Mouse (Mus musculus) intestine, embryonic 14.5 days (tissue): ENCODE measurements around the gene Adcy9. TPM values are rescaled to one million over a fixed set of nuclear protein-coding genes. Genes with fewer than 3 reads are reported as not detected.

Source experiments
- ATAC-seq: fragments of 200-750 bp; cut with Nextera tagmentation; replicated peaks from 2 replicates; pipeline ENCODE4 v1.8.0; 2017; ENCODE audit warnings: low read depth, moderate number of reproducible peaks, moderate TSS enrichment, moderate library complexity; ENCODE audit not compliant: low FRiP score, low TSS enrichment
- DNase-seq: peaks from one replicate; pipeline ENCODE4 v3.0.0-alpha.2; 2018; ENCODE audit warnings: low spot score
- H3K27ac ChIP-seq: fragments of 300-500 bp; sonication (generic); 2 replicates; pipeline ENCODE4 v1.5.1; 2014; ENCODE audit warnings: low read depth, mild to moderate bottlenecking, control low read depth
- H3K27me3 ChIP-seq: fragments of 300-500 bp; sonication (generic); replicated peaks from 2 replicates; pipeline ENCODE4 v1.6.1; 2014; ENCODE audit warnings: low read length, control low read depth; ENCODE audit not compliant: control insufficient read depth, insufficient read depth
- H3K36me3 ChIP-seq: fragments of 300-500 bp; sonication (generic); 2 replicates; pipeline ENCODE4 v1.6.1; 2014; ENCODE audit warnings: low read length, control low read depth; ENCODE audit not compliant: control insufficient read depth, insufficient read depth
- H3K4me1 ChIP-seq: fragments of 300-500 bp; sonication (generic); replicated peaks from 2 replicates; pipeline ENCODE4 v1.6.1; 2014; ENCODE audit warnings: low read length, control low read depth, mixed read lengths; ENCODE audit not compliant: control insufficient read depth, insufficient read depth
- H3K4me2 ChIP-seq: fragments of 300-500 bp; sonication (generic); 2 replicates; pipeline ENCODE4 v1.6.1; 2014; ENCODE audit warnings: low read length
- H3K4me3 ChIP-seq: fragments of 300-500 bp; sonication (generic); 2 replicates; pipeline ENCODE4 v1.5.1; 2014; ENCODE audit warnings: low read depth, low read length, control low read depth, mixed read lengths
- H3K9ac ChIP-seq: fragments of 300-500 bp; sonication (generic); 2 replicates; pipeline ENCODE4 v1.6.1; 2014; ENCODE audit warnings: mild to moderate bottlenecking, low read length
- H3K9me3 ChIP-seq: fragments of 300-500 bp; sonication (generic); 2 replicates; pipeline ENCODE4 v1.6.1; 2016; ENCODE audit warnings: low read length, control low read depth; ENCODE audit not compliant: control insufficient read depth
- WGBS: fragments of 180-500 bp; shearing (Covaris S2); extraction: QIAGEN DNeasy Blood & Tissue Kit; methylation state at CpG from one replicate; pipeline ENCODE4 v1.1.7; 2014; 5-methylcytosine and 5-hydroxymethylcytosine counted together
- polyA plus RNA-seq: library from polyadenylated mRNA; unstranded; fragments of >200 nt; fragmentation: Nextera tagmentation; extraction: Ambion mirVana; gene quantifications from 2 replicates; pipeline ENCODE4 v1.2.1, GENCODE M21; 2014

The Adcy9 gene
- polyA plus RNA-seq, 1 experiment from 2014 or later: 1.6 TPM

DNA sequence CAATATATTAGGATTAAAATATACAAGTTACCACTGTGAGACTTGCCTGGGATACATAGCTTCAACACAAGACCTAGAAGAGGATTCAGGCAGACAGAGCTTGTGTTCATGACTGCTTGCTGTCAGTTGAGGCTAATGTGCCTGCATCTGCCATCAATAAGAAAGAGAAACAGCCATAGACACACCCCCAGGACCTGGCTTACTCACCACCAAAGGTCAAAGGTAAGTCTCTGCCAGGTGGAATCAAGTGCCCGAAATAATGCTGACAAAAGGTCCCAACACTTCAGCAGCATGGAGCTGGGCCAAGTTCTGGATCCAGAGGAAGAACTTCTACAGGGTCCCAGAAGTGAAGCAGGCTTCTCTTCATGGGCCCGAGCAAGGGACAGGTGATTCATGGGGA, 86.9 kb downstream of the Adcy9 start:
- ATAC-seq (no peak), DNase-seq (no peak)
- no peaks in the 10 kb centered on the region for H3K36me3 ChIP-seq
- no peaks in the 10 kb centered on the region for H3K4me1 ChIP-seq
- no peak overlapping the region for H3K27ac ChIP-seq
- no peak overlapping the region for H3K4me3 ChIP-seq
- 87% methylated on average over 2 of the region's 2 CpGs for WGBS
- no peak overlapping the region for H3K9ac ChIP-seq
- no peak overlapping the region for H3K4me2 ChIP-seq
- no peaks in the 10 kb centered on the region for H3K9me3 ChIP-seq
- no peaks in the 10 kb centered on the region for H3K27me3 ChIP-seq

DNA sequence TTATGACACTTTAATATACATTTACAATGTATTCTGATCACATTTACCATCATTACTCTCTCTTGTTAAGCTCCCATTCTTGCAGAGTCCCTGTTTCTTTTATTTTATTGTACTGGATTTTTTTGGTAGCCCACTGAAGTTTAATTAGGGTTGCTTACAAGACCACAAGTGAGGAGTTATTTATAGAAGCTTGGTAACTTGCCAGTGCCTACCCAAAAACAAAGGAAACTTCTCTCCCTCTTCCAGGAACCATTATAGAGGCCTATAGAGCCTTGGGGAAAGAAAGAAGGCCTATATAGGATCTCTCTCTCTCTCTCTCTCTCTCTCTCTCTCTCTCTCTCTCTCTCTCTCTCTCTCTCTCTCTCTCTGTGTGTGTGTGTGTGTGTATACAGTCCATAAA, 93.2 kb downstream of the Adcy9 start:
- H3K4me3 ChIP-seq: no peak overlapping the region
- no peak overlapping the region for H3K9ac ChIP-seq
- no peak overlapping the region for H3K4me2 ChIP-seq
- H3K27me3 ChIP-seq: no peaks in the 10 kb centered on the region
- H3K36me3 ChIP-seq: no peaks in the 10 kb centered on the region
- H3K9me3 ChIP-seq: no peaks in the 10 kb centered on the region
- no peaks in the 10 kb centered on the region for H3K4me1 ChIP-seq
- ATAC-seq (no peak), DNase-seq (no peak)
- no peak overlapping the region for H3K27ac ChIP-seq

DNA sequence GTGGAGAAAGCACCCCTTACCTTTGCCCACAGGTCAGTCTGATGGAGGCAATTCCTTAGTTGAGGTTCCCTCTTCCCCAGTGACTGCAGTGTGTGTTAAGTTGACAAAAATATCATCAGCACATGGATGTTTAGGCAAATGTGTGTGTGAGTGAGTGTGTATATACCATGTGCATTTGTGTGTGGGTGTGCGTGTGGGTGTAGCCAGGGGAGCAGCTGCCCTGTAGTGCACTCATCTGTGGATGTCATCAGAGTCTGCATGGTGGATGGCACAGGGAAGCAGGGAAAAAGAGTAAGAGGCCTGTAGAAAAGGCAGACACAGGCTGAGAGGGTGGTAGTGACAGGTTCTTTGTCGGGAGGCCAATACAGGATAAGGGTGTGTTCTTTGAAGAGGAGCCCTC, 94.5 kb downstream of the Adcy9 start:
- ATAC-seq (no peak), DNase-seq (no peak)
- Histone ChIP-seq H3K9me3 (no peaks in the 10 kb centered on the region), H3K27ac (no peak overlapping the region), H3K4me2 (no peak overlapping the region), H3K36me3 (no peaks in the 10 kb centered on the region), H3K4me3 (no peak overlapping the region), H3K4me1 (no peaks in the 10 kb centered on the region), H3K9ac (no peak overlapping the region), H3K27me3 (no peaks in the 10 kb centered on the region)
- 75% methylated on average over 2 of the region's 2 CpGs for WGBS

DNA sequence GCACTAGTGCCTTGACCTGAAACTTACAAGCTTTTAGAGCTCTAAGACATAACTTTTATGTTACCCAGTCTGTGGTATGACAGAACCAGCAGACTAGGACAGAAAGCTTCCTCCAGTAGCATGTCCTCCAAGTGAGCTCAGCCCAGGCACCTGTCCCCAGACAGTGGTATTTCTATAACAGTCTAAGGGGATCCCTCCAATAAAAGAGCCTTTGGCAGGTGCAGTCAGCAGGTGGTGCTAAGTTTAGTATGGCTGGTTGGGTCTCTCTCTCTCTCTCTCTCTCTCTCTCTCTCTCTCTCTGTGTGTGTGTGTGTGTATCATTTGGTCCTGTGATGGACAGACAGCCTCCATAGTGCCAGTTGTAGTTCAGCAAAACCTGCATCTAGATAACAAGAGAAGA, 95.3 kb downstream of the Adcy9 start:
- H3K36me3 ChIP-seq: no peaks in the 10 kb centered on the region
- H3K4me2 ChIP-seq: no peak overlapping the region
- DNase-seq (no peak), ATAC-seq (no peak)
- H3K9ac ChIP-seq: no peak overlapping the region
- H3K9me3 ChIP-seq: no peaks in the 10 kb centered on the region
- H3K4me1 ChIP-seq: no peaks in the 10 kb centered on the region
- no peak overlapping the region for H3K27ac ChIP-seq
- no peak overlapping the region for H3K4me3 ChIP-seq
- no peaks in the 10 kb centered on the region for H3K27me3 ChIP-seq

DNA sequence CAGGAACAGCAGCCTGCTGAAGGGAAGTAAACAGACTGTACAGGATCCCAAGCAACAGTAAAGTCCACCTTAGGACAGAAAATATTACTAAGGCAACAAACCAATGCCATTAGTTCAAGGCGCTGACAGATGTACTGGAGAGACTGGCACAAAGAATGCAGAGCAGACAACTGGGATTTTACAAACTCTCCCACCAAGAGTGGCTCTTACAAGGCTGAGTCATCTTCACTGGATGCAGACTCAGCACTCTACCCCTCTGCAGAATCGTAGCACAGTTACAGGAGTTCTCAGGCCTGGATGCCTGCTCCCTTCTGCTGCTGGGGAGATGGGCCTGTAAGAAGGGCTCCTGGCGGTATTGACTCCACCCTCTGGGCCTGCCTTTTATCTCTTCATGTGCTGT, 99.4 kb downstream of the Adcy9 start:
- Histone ChIP-seq H3K9me3 (no peaks in the 10 kb centered on the region), H3K4me1 (no peaks in the 10 kb centered on the region), H3K4me3 (no peak overlapping the region), H3K9ac (no peak overlapping the region), H3K4me2 (no peak overlapping the region), H3K27ac (no peak overlapping the region), H3K36me3 (no peaks in the 10 kb centered on the region), H3K27me3 (no peaks in the 10 kb centered on the region)
- ATAC-seq: no peak
- no peak for DNase-seq
- WGBS: 45% methylated on average over 3 of the region's 3 CpGs

DNA sequence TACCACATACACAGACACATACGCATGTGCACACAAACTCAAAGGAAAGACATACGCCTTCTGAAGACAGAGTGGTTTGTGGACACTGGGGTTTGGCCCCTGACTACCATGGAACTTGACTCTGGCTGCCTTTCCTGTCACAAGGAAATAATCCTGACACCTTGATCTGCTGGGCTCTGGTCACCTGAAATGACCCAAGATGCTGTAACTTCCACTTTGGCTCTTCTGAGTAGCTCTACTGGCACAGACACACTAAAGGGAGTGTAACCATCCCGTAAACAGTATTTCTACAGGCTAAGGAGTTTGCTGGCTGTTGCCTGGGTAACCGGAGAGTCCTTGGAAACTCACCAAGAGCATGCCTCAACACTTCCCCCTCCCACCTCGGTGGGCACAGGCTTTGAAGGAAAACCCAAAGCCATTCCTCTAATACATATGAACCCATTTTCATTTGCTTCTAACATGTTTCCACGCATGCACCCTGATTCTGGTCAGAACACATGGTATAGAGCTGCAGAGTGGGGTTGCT, 102.2 kb downstream of the Adcy9 start:
- Histone ChIP-seq H3K27ac (no peak overlapping the region), H3K4me2 (no peak overlapping the region), H3K9me3 (no peaks in the 10 kb centered on the region), H3K27me3 (no peaks in the 10 kb centered on the region), H3K9ac (no peak overlapping the region), H3K4me1 (no peaks in the 10 kb centered on the region), H3K4me3 (no peak overlapping the region), H3K36me3 (no peaks in the 10 kb centered on the region)
- no peak for DNase-seq
- ATAC-seq: no peak
- 63% methylated on average over 6 of the region's 6 CpGs for WGBS

DNA sequence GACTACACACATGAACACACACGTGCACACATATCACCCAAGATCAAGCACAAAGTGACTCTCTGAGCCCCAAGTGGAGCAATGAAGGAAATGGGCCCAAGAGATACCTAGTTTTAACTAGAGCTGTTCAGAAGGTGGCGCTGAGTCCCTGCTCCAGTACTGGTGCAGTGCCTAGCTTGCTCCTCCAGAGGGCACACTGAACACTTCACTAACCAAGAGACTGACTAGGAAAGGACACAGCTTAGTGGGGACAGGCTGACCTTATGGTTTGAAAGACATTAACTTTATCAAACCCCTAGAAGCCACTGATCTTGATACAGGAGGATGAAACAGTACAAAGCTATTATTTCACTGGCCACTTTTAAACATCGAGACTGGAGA, 104.2 kb downstream of the Adcy9 start:
- ATAC-seq (peak; percentile 54; the same call in 1 of the 2 replicates), DNase-seq (peak; percentile 80)
- Histone ChIP-seq H3K9ac (no peak overlapping the region), H3K9me3 (no peaks in the 10 kb centered on the region), H3K27ac (no peak overlapping the region), H3K36me3 (no peaks in the 10 kb centered on the region), H3K4me2 (no peak overlapping the region), H3K4me3 (no peak overlapping the region), H3K4me1 (no peaks in the 10 kb centered on the region), H3K27me3 (no peaks in the 10 kb centered on the region)
- 35% methylated on average over 3 of the region's 3 CpGs for WGBS

DNA sequence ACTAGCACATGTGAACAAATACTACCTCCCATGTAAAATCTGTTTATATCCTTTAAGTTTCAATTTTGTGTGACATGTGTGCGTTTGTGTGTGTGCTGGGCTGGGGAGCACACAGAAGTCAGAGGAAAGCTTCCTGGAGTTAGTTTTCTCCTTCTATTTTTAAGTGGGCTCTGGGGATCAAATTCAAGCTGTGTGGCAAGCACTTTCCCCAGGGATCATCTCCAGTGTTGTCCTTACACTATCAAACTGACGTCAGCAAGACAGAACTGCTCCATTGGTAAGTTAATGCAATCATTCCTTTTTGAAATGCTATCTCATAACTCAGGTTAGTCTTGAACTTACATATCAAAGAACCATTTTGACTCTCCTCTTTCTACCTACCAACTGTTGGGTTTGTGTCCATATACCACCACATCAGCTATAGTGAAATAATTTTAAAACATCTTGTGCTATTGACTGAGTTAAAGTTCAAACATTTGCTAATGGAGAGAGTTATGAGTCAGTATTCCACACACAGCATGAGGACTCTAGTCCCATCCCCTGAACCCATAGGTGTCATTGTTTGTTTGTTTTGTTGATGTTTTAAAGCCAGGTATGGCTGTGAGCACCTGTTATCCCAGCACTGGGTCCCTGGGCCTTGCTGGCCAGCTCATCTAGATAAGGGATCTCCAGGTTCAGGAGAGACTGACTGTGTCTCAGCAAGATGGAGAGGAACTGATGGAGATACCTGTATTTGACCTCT, 104.8 kb downstream of the Adcy9 start:
- H3K9ac ChIP-seq: no peak overlapping the region
- H3K4me3 ChIP-seq: no peak overlapping the region
- H3K4me1 ChIP-seq: no peaks in the 10 kb centered on the region
- H3K27me3 ChIP-seq: no peaks in the 10 kb centered on the region
- ATAC-seq: 0 out of 2 replicates have a peak, but pooled peaks have one; percentile 43
- no peaks in the 10 kb centered on the region for H3K9me3 ChIP-seq
- H3K4me2 ChIP-seq: no peak overlapping the region
- WGBS: 73% methylated on average over 2 of the region's 2 CpGs
- DNase-seq: no peak
- no peaks in the 10 kb centered on the region for H3K36me3 ChIP-seq
- no peak overlapping the region for H3K27ac ChIP-seq

DNA sequence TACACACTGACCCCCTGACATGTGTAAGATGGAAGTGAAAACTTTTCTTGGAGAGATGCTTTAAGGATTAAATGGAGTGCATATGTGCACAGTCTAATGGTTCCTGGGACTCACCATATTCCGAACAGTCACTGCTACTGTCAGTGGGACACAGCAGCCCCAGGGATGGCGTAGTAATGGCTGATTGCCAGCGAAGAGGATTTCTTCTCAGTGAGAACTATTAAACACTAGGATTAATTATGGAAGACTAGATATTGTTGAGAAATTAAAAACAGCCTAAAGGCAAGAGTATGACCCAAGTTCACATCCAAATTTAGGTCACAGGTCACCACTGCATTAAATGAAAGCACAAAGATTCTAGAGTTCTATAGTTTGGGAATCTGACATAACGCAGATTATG, 105.4 kb downstream of the Adcy9 start:
- Histone ChIP-seq H3K27me3 (no peaks in the 10 kb centered on the region), H3K36me3 (no peaks in the 10 kb centered on the region), H3K4me2 (no peak overlapping the region), H3K9me3 (no peaks in the 10 kb centered on the region), H3K27ac (no peak overlapping the region), H3K9ac (no peak overlapping the region), H3K4me1 (no peaks in the 10 kb centered on the region), H3K4me3 (no peak overlapping the region)
- 89% methylated on average over 4 of the region's 4 CpGs for WGBS
- DNase-seq: no peak
- ATAC-seq: no peak
